Mouse (Mus musculus): ENCODE results near the gene Shank2.

- no peak for TF ChIP-seq CTCF (IDR thresholded peaks at IDR 0.05)
- no peak for TF ChIP-seq POLR2A (IDR thresholded peaks at IDR 0.05; ENCODE audit: insufficient read depth, low read depth, low read length)
- no peak for TF ChIP-seq EP300 (IDR thresholded peaks at IDR 0.05; ENCODE audit: insufficient read depth, low read depth, low read length)
Observed at GRCm38 (mm10) chr7:144287991-144288390, 286.3 kb downstream of the Shank2 start.

Measured in heart, adult 2 months (tissue).